Mouse (Mus musculus): ENCODE measurements around the gene Nlk. TPM values are rescaled to one million over a fixed set of nuclear protein-coding genes. Genes with fewer than 3 reads are reported as not detected.

Gene Nlk
- polyA plus RNA-seq, 1 experiment from 2014 or later = 6.1 TPM

- peak; percentile 96 for DNase-seq
- H3K4me1 ChIP-seq (ENCODE audit: insufficient read depth) = peaks cover 21% of the 10 kb centered on the region
- no peaks in the 10 kb centered on the region for H3K9me3 ChIP-seq (ENCODE audit: low read length)
- H3K27me3 ChIP-seq (ENCODE audit: insufficient read depth, low read length) = no peaks in the 10 kb centered on the region
- H3K9ac ChIP-seq (replicated peaks) = peak within 1 kb of the TSS; percentile 82
- peak within 1 kb of the TSS; percentile 99 for H3K4me2 ChIP-seq (ENCODE audit: low read depth, low read length)
- TF ChIP-seq CTCF (IDR thresholded peaks at IDR 0.05; ENCODE audit: low read depth) = peak; percentile 44
- no peak; the same call in 1 of the 2 replicates for TF ChIP-seq EP300 (IDR thresholded peaks at IDR 0.05; ENCODE audit: low read depth)
- H3K4me3 ChIP-seq (ENCODE audit: low read depth, low read length) = peak within 1 kb of the TSS; percentile 83
- 0 out of 2 replicates have a peak, but pooled peaks cover 2% of the 10 kb centered on the region for H3K36me3 ChIP-seq (replicated peaks; ENCODE audit: insufficient read depth, low read length)
- H3K27ac ChIP-seq (ENCODE audit: low read depth) = peak within 1 kb of the TSS; percentile 92
- under 1% methylated on average over 60 of the region's 60 CpGs for WGBS (ENCODE audit: insufficient replicate concordance)
- peak; percentile 99 for ATAC-seq
Observed at GRCm38 (mm10) chr11:78550168-78551058, 146.8 kb downstream of the Nlk start, which contains the start of gene Tmem97. Gene Tmem97 (minus strand): TSS chr11:78550777.

DNA sequence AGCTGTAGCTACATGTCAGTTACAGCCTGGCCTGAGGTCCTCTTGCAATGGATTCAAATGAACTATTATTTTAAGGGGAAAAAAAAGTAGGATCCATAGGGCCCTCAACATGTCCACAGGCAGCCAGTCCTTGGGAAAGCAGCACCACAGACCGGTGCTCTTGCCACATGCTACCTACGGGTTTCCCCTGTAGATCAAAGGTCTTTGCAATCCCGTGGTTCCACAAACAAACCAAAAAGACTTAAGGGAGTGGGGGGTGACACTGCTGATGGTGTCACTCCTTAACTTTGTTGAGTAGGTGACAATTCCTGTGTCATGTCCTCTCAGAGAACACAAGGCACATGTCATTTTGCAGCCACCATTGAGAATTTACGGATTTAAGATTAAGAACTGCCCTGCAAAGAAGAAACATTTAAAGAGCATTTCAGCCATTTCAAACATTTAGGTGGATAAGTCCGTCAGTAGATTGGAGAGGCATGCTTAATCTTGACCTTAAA is 147.6 kb downstream of the Nlk start:
- Histone ChIP-seq H3K4me1 (ENCODE audit: insufficient read depth) (peaks cover 21% of the 10 kb centered on the region), H3K4me2 (ENCODE audit: low read depth, low read length) (peak overlapping the region; percentile 99), H3K27me3 (ENCODE audit: insufficient read depth, low read length) (no peaks in the 10 kb centered on the region), H3K36me3 (replicated peaks; ENCODE audit: insufficient read depth, low read length) (0 out of 2 replicates have a peak, but pooled peaks cover 2% of the 10 kb centered on the region), H3K27ac (ENCODE audit: low read depth) (peak overlapping the region; percentile 92), H3K9ac (replicated peaks) (peak overlapping the region; percentile 82), H3K9me3 (ENCODE audit: low read length) (no peaks in the 10 kb centered on the region), H3K4me3 (ENCODE audit: low read depth, low read length) (peak overlapping the region; percentile 83)
- ATAC-seq = peak; percentile 9; the same call in 1 of the 2 replicates
- TF ChIP-seq CTCF (IDR thresholded peaks at IDR 0.05; ENCODE audit: low read depth) (no peak), EP300 (IDR thresholded peaks at IDR 0.05; ENCODE audit: low read depth) (0 out of 2 replicates have a peak, but pooled peaks have one; percentile 8)
- WGBS (ENCODE audit: insufficient replicate concordance) = 8% methylated on average over 5 of the region's 5 CpGs
- DNase-seq = no peak

DNA sequence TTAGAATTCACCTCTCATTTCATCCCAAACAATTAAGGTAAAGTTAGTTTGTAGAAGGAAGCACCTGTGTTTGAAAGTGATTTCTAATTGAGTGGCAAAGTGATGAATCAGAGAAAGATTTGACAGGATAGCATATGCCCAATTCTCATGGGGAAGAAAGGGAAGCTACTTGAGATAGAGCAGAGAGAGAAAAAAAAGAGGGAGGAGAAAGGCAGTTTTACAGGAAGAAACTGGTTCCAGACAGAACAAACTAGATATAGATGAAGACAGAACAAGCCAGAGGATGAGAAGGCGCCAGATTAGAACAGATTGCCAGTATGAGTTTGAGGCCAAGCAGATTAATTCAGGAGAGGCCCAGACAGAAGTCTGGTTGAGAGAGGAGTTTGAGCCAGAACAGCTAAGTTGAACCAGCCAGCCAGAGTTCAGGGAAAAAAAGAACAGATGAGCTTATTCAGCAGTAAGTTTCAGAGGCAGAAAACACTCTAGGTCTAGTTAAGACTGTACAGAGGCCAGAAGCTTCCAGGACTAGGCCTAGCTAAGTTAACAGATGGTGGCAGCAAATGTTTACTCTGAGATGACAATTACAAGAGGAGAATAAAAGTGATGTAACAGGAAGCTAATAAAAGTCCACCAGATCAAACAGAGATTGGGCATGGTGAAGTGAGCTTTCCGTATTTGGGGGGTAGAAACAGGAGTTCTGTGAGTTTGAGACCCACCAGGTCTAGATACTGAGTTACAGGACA is 149.3 kb downstream of the Nlk start:
- TF ChIP-seq CTCF (IDR thresholded peaks at IDR 0.05; ENCODE audit: low read depth) (no peak), EP300 (IDR thresholded peaks at IDR 0.05; ENCODE audit: low read depth) (no peak)
- H3K4me2 ChIP-seq (ENCODE audit: low read depth, low read length) = 0 out of 2 replicates have a peak overlapping the region, but pooled peaks have one; percentile 99
- no peak for DNase-seq

DNA sequence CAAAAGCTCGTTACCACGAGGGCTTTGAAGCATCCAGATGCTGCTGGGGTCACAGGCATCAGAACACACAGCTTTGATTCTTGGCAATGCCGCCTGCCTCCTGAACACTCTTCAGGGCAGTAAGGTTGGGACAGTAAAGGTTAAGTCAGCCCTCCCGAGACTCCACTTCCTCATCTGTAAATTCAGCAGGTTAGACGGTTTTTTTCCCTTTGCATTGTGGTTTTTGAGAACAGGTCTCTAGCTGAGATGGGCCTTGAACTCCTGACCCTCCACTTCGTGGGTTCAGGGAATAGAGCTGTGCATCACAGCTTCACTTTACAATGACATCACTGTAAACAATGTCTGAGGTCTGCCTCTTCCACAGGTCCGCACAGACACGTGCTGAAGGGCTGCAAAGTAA is 152.0 kb downstream of the Nlk start:
- H3K27ac ChIP-seq (ENCODE audit: low read depth) = no peak overlapping the region
- peaks cover 16% of the 10 kb centered on the region for H3K4me1 ChIP-seq (ENCODE audit: insufficient read depth)
- no peak overlapping the region for H3K4me2 ChIP-seq (ENCODE audit: low read depth, low read length)
- no peak for DNase-seq
- no peak overlapping the region for H3K4me3 ChIP-seq (ENCODE audit: low read depth, low read length)
- H3K27me3 ChIP-seq (ENCODE audit: insufficient read depth, low read length) = no peaks in the 10 kb centered on the region
- no peak overlapping the region for H3K9ac ChIP-seq (replicated peaks)
- peaks cover 25% of the 10 kb centered on the region for H3K36me3 ChIP-seq (replicated peaks; ENCODE audit: insufficient read depth, low read length)
- ATAC-seq = no peak
- H3K9me3 ChIP-seq (ENCODE audit: low read length) = no peaks in the 10 kb centered on the region
- TF ChIP-seq CTCF (IDR thresholded peaks at IDR 0.05; ENCODE audit: low read depth) = no peak
- TF ChIP-seq EP300 (IDR thresholded peaks at IDR 0.05; ENCODE audit: low read depth) = no peak
- WGBS (ENCODE audit: insufficient replicate concordance) = 42% methylated on average over 8 of the region's 8 CpGs

More for the DNA sequence above, 149.3 kb downstream of the Nlk start:
- ATAC-seq = no peak
- 55% methylated on average over 2 of the region's 2 CpGs for WGBS (ENCODE audit: insufficient replicate concordance)
- Histone ChIP-seq H3K9ac (replicated peaks) (no peak overlapping the region), H3K36me3 (replicated peaks; ENCODE audit: insufficient read depth, low read length) (peaks cover 9% of the 10 kb centered on the region; the same call in 1 of the 2 replicates), H3K4me3 (ENCODE audit: low read depth, low read length) (no peak overlapping the region), H3K27me3 (ENCODE audit: insufficient read depth, low read length) (no peaks in the 10 kb centered on the region), H3K9me3 (ENCODE audit: low read length) (no peaks in the 10 kb centered on the region), H3K27ac (ENCODE audit: low read depth) (peak overlapping the region; percentile 52), H3K4me1 (ENCODE audit: insufficient read depth) (peaks cover 21% of the 10 kb centered on the region)

- H3K9me3 ChIP-seq (ENCODE audit: low read length) = no peaks in the 10 kb centered on the region
- peaks cover 10% of the 10 kb centered on the region for H3K4me1 ChIP-seq (ENCODE audit: insufficient read depth)
- TF ChIP-seq EP300 (IDR thresholded peaks at IDR 0.05; ENCODE audit: low read depth) (no peak), CTCF (IDR thresholded peaks at IDR 0.05; ENCODE audit: low read depth) (peak; percentile 22; the same call in 1 of the 2 replicates)
- H3K27me3 ChIP-seq (ENCODE audit: insufficient read depth, low read length) = no peaks in the 10 kb centered on the region
- H3K4me3 ChIP-seq (ENCODE audit: low read depth, low read length) = no peak overlapping the region
- H3K9ac ChIP-seq (replicated peaks) = no peak overlapping the region
- DNase-seq (no peak), ATAC-seq (no peak)
- H3K4me2 ChIP-seq (ENCODE audit: low read depth, low read length) = no peak overlapping the region
- H3K27ac ChIP-seq (ENCODE audit: low read depth) = no peak overlapping the region
- peaks cover 31% of the 10 kb centered on the region for H3K36me3 ChIP-seq (replicated peaks; ENCODE audit: insufficient read depth, low read length)
- 89% methylated on average over 7 of the region's 7 CpGs for WGBS (ENCODE audit: insufficient replicate concordance)
Observed at GRCm38 (mm10) chr11:78544449-78545111, 152.6 kb downstream of the Nlk start.
